Mouse (Mus musculus) neural tube, embryonic 15.5 days (tissue): ENCODE data around the gene Plekhg6. TPM values are rescaled to one million over a fixed set of nuclear protein-coding genes. Genes with fewer than 3 reads are reported as not detected.

Source experiments
- ATAC-seq: fragments of 200-750 bp; cut with Nextera tagmentation; 2 replicates; pipeline ENCODE4 v1.8.0; 2017; ENCODE audit warnings: mild to moderate bottlenecking, moderate TSS enrichment, moderate library complexity; ENCODE audit not compliant: low FRiP score
- H3K27ac ChIP-seq: fragments of 300-500 bp; sonication (generic); replicated peaks from 2 replicates; pipeline ENCODE4 v1.5.1; 2015; ENCODE audit warnings: mild to moderate bottlenecking, inconsistent platforms
- H3K27me3 ChIP-seq: fragments of 300-500 bp; sonication (generic); replicated peaks from 2 replicates; pipeline ENCODE4 v1.6.1; 2015; ENCODE audit warnings: inconsistent platforms
- H3K36me3 ChIP-seq: fragments of 300-500 bp; sonication (generic); 2 replicates; pipeline ENCODE4 v1.6.1; 2015; ENCODE audit warnings: inconsistent platforms
- H3K4me1 ChIP-seq: fragments of 300-500 bp; sonication (generic); 2 replicates; pipeline ENCODE4 v1.6.1; 2015; ENCODE audit warnings: inconsistent platforms
- H3K4me2 ChIP-seq: fragments of 300-500 bp; sonication (generic); 2 replicates; pipeline ENCODE4 v1.6.1; 2015; ENCODE audit warnings: inconsistent platforms, mild to moderate bottlenecking, moderate library complexity
- H3K4me3 ChIP-seq: fragments of 300-500 bp; sonication (generic); replicated peaks from 2 replicates; pipeline ENCODE4 v1.5.1; 2015; ENCODE audit warnings: mild to moderate bottlenecking, inconsistent platforms
- H3K9ac ChIP-seq: fragments of 300-500 bp; sonication (generic); replicated peaks from 2 replicates; pipeline ENCODE4 v1.6.1; 2015; ENCODE audit warnings: mild to moderate bottlenecking, inconsistent platforms
- H3K9me3 ChIP-seq: fragments of 300-500 bp; sonication (generic); replicated peaks from 2 replicates; pipeline ENCODE4 v1.6.1; 2016; ENCODE audit warnings: inconsistent platforms
- WGBS: fragments of 180-500 bp; shearing (Covaris S2); methylation state at CpG from one replicate; pipeline ENCODE4 v1.1.7; 2015; ENCODE audit warnings: mixed read lengths; 5-methylcytosine and 5-hydroxymethylcytosine counted together
- polyA plus RNA-seq: library from polyadenylated mRNA; unstranded; fragments of >200 nt; fragmentation: Nextera tagmentation; extraction: Ambion mirVana; gene quantifications from 2 replicates; pipeline ENCODE4 v1.2.1, GENCODE M21; 2015

The Plekhg6 gene
- polyA plus RNA-seq, 1 experiment from 2014 or later, result 0.23 TPM

GRCm38 (mm10) chr6:125379781-125380180, 812 bp downstream of the Plekhg6 start:
- H3K4me2 ChIP-seq, result peak overlapping the region; percentile 69
- no peaks in the 10 kb centered on the region for H3K36me3 ChIP-seq
- peaks cover 63% of the 10 kb centered on the region for H3K27me3 ChIP-seq
- peak overlapping the region; percentile 36 for H3K4me3 ChIP-seq
- H3K9ac ChIP-seq, result no peak overlapping the region
- WGBS, result 4% methylated on average over 9 of the region's 9 CpGs
- H3K4me1 ChIP-seq, result peaks cover 29% of the 10 kb centered on the region
- ATAC-seq, result no peak
- H3K9me3 ChIP-seq, result no peaks in the 10 kb centered on the region
- no peak overlapping the region for H3K27ac ChIP-seq

- 17% methylated on average over 6 of the region's 6 CpGs for WGBS
- no peaks in the 10 kb centered on the region for H3K9me3 ChIP-seq
- H3K4me3 ChIP-seq, result no peak overlapping the region
- no peak for ATAC-seq
- no peak overlapping the region for H3K4me2 ChIP-seq
- H3K36me3 ChIP-seq, result no peaks in the 10 kb centered on the region
- peaks cover 29% of the 10 kb centered on the region for H3K4me1 ChIP-seq
- H3K9ac ChIP-seq, result no peak overlapping the region
- peaks cover 63% of the 10 kb centered on the region for H3K27me3 ChIP-seq
- H3K27ac ChIP-seq, result no peak overlapping the region
Observed at GRCm38 (mm10) chr6:125378621-125379020, 2.0 kb downstream of the Plekhg6 start.

GRCm38 (mm10) chr6:125377582-125378451, 2.8 kb downstream of the Plekhg6 start:
- Histone ChIP-seq H3K27me3 (peaks cover 61% of the 10 kb centered on the region), H3K27ac (no peak overlapping the region), H3K9me3 (no peaks in the 10 kb centered on the region), H3K4me1 (peaks cover 29% of the 10 kb centered on the region), H3K4me3 (no peak overlapping the region), H3K36me3 (no peaks in the 10 kb centered on the region), H3K9ac (no peak overlapping the region), H3K4me2 (no peak overlapping the region)
- 42% methylated on average over 16 of the region's 16 CpGs for WGBS
- no peak for ATAC-seq

- Histone ChIP-seq H3K4me2 (no peak overlapping the region), H3K27me3 (peaks cover 54% of the 10 kb centered on the region), H3K9me3 (no peaks in the 10 kb centered on the region), H3K9ac (no peak overlapping the region), H3K4me3 (no peak overlapping the region), H3K27ac (no peak overlapping the region), H3K4me1 (peaks cover 29% of the 10 kb centered on the region), H3K36me3 (no peaks in the 10 kb centered on the region)
- no peak for ATAC-seq
- WGBS, result 44% methylated on average over 6 of the region's 6 CpGs
Observed at GRCm38 (mm10) chr6:125377042-125377441, 3.6 kb downstream of the Plekhg6 start.

- Histone ChIP-seq H3K27me3 (peaks cover 26% of the 10 kb centered on the region), H3K4me1 (peaks cover 15% of the 10 kb centered on the region), H3K36me3 (no peaks in the 10 kb centered on the region), H3K27ac (no peak overlapping the region), H3K9ac (no peak overlapping the region), H3K4me3 (no peak overlapping the region), H3K9me3 (no peaks in the 10 kb centered on the region), H3K4me2 (no peak overlapping the region)
- 58% methylated on average over 4 of the region's 4 CpGs for WGBS
- ATAC-seq, result no peak
Observed at GRCm38 (mm10) chr6:125367758-125368371, 12.7 kb downstream of the Plekhg6 start.

GRCm38 (mm10) chr6:125366133-125366532, 14.5 kb downstream of the Plekhg6 start:
- Histone ChIP-seq H3K27me3 (peaks cover 38% of the 10 kb centered on the region), H3K9ac (no peak overlapping the region), H3K27ac (no peak overlapping the region), H3K9me3 (no peaks in the 10 kb centered on the region), H3K4me3 (no peak overlapping the region), H3K4me1 (peaks cover 23% of the 10 kb centered on the region), H3K36me3 (no peaks in the 10 kb centered on the region), H3K4me2 (no peak overlapping the region)
- ATAC-seq, result no peak
- WGBS, result 73% methylated on average over 1 of the region's 1 CpGs

GRCm38 (mm10) chr6:125365522-125365921, 15.1 kb downstream of the Plekhg6 start:
- Histone ChIP-seq H3K27me3 (peaks cover 42% of the 10 kb centered on the region), H3K9me3 (no peaks in the 10 kb centered on the region), H3K27ac (no peak overlapping the region), H3K9ac (no peak overlapping the region), H3K36me3 (no peaks in the 10 kb centered on the region), H3K4me3 (no peak overlapping the region), H3K4me2 (no peak overlapping the region), H3K4me1 (peaks cover 27% of the 10 kb centered on the region)
- WGBS, result 86% methylated on average over 5 of the region's 5 CpGs
- no peak for ATAC-seq

GRCm38 (mm10) chr6:125364448-125364847, 16.1 kb downstream of the Plekhg6 start:
- 6% methylated on average over 8 of the region's 8 CpGs for WGBS
- H3K36me3 ChIP-seq, result no peaks in the 10 kb centered on the region
- H3K27ac ChIP-seq, result no peak overlapping the region
- ATAC-seq, result no peak
- no peaks in the 10 kb centered on the region for H3K9me3 ChIP-seq
- peaks cover 27% of the 10 kb centered on the region for H3K4me1 ChIP-seq
- peaks cover 42% of the 10 kb centered on the region for H3K27me3 ChIP-seq
- H3K4me3 ChIP-seq, result no peak overlapping the region
- H3K4me2 ChIP-seq, result no peak overlapping the region
- H3K9ac ChIP-seq, result no peak overlapping the region

GRCm38 (mm10) chr6:125363451-125364242, 16.9 kb downstream of the Plekhg6 start:
- H3K27me3 ChIP-seq, result peaks cover 42% of the 10 kb centered on the region
- no peak overlapping the region for H3K9ac ChIP-seq
- peak overlapping the region; percentile 7; the same call in 1 of the 2 replicates for H3K4me3 ChIP-seq

GRCm38 (mm10) chr6:125363021-125363420, 17.6 kb downstream of the Plekhg6 start:
- H3K9me3 ChIP-seq, result no peaks in the 10 kb centered on the region
- ATAC-seq, result no peak
- H3K9ac ChIP-seq, result no peak overlapping the region
- H3K36me3 ChIP-seq, result no peaks in the 10 kb centered on the region
- WGBS, result 16% methylated on average over 15 of the region's 15 CpGs
- H3K4me1 ChIP-seq, result peaks cover 27% of the 10 kb centered on the region
- H3K27ac ChIP-seq, result no peak overlapping the region
- H3K4me3 ChIP-seq, result peak overlapping the region; percentile 7; the same call in 1 of the 2 replicates
- peaks cover 42% of the 10 kb centered on the region for H3K27me3 ChIP-seq
- peak overlapping the region; percentile 41 for H3K4me2 ChIP-seq

More at GRCm38 (mm10) chr6:125363451-125364242, 16.9 kb downstream of the Plekhg6 start:
- WGBS, result 9% methylated on average over 23 of the region's 23 CpGs
- Histone ChIP-seq H3K9me3 (no peaks in the 10 kb centered on the region), H3K27ac (no peak overlapping the region), H3K36me3 (no peaks in the 10 kb centered on the region), H3K4me1 (peaks cover 27% of the 10 kb centered on the region), H3K4me2 (peak overlapping the region; percentile 41)
- no peak for ATAC-seq

GRCm38 (mm10) chr6:125361467-125362291, 18.9 kb downstream of the Plekhg6 start:
- H3K36me3 ChIP-seq, result no peaks in the 10 kb centered on the region
- peaks cover 42% of the 10 kb centered on the region for H3K27me3 ChIP-seq
- peaks cover 27% of the 10 kb centered on the region for H3K4me1 ChIP-seq
- WGBS, result 13% methylated on average over 38 of the region's 38 CpGs
- peak overlapping the region; percentile 59 for H3K4me2 ChIP-seq
- peak; percentile 74; the same call in 1 of the 2 replicates for ATAC-seq
- peak overlapping the region; percentile 32 for H3K4me3 ChIP-seq
- no peak overlapping the region for H3K27ac ChIP-seq
- H3K9ac ChIP-seq, result 0 out of 2 replicates have a peak overlapping the region, but pooled peaks have one; percentile 28
- H3K9me3 ChIP-seq, result no peaks in the 10 kb centered on the region
